Mouse (Mus musculus): Measurements from ENCODE around the gene Dhx58. TPM values are rescaled to one million over a fixed set of nuclear protein-coding genes. Genes with fewer than 3 reads are reported as not detected.
"Not testable (repeated sequence)": the region's sequence is repeated elsewhere in the genome, so short reads cannot be mapped to it uniquely, and the experiment has no call there.

Gene Dhx58
- total RNA-seq, 2 experiments from 2014 or later: 0.68 to 0.98 TPM

- intact Hi-C loops (cut with DNase I): no loop called here
- no peak for DNase-seq (ENCODE audit: low spot score)
Measured at GRCm38 (mm10) chr11:100671049-100671448, 33.0 kb downstream of the Dhx58 start.

DNA sequence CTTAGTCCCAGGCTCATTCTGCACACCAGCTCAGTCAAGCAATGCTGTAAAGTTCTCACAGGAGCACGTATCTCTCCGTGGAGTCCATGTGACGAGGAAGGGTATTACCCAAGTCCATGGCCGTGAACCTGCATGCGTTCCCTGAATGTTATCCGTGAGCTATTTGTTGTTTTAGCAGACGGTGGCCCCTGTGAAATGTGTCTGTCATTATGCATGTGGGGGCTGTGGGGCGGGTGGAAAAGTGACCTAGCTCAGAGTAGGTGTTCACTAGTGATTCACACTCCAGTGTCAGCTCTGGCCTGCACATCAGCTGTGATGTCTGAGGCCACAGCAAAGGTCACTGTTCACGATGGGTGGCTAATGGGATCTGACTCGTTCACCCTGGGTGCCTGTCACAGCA, 44.3 kb downstream of the Dhx58 start:
- DNase-seq (ENCODE audit: low spot score): no peak
- intact Hi-C loops (cut with DNase I): no loop called here

GRCm38 (mm10) chr11:100656458-100656857, 47.6 kb downstream of the Dhx58 start:
- no peak for DNase-seq (ENCODE audit: low spot score)
- intact Hi-C loops (cut with DNase I): no loop called here

DNA sequence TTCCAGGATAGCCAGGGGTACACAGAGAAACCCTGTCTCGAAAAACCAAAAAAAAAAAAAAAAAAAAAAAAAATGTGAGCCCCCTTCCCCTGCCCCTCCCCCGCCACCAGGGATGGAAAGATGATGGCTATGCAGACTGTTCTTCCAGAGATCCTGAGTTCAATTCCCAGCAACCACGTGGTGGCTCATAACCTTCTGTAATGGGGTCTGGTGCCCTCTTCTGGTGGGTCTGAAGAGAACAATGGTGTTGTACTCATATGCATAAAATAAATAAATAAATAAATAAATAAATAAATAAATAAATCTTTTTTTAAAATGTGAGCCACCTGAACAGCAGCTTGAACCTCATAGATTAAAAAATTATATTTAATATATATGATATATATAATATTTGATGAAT, 48.5 kb downstream of the Dhx58 start:
- intact Hi-C loops (cut with DNase I); DNase-seq (ENCODE audit: low spot score): not testable (repeated sequence)

- DNase-seq (ENCODE audit: low spot score): no peak
- intact Hi-C loops (cut with DNase I): no loop called here
Measured at GRCm38 (mm10) chr11:100651748-100652147, 52.3 kb downstream of the Dhx58 start.

DNA sequence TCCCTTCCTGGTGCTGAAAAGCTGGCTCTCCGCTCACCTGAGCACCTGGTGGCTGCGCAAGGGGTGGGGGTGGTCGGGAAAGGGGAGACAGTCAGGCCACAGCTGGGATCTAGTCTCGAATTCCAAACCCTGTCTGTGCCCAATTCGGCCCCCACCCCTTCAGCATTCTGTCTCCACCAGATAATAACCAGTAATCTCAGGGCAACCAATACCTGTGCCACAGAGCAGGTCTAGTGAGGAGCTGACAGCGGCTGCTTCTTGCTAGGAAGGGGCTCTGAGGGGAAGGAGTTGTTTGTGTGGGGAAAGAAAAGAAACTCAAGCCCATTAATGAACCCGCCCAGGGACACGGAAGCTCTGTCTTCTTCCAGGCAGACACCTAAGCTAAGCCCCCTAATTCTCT, 52.9 kb downstream of the Dhx58 start:
- intact Hi-C loops (cut with DNase I): no loop called here
- no peak for DNase-seq (ENCODE audit: low spot score)

- DNase-seq (ENCODE audit: low spot score): no peak
- intact Hi-C loops (cut with DNase I): no loop called here
Measured at GRCm38 (mm10) chr11:100648405-100648804, 55.7 kb downstream of the Dhx58 start.

DNA sequence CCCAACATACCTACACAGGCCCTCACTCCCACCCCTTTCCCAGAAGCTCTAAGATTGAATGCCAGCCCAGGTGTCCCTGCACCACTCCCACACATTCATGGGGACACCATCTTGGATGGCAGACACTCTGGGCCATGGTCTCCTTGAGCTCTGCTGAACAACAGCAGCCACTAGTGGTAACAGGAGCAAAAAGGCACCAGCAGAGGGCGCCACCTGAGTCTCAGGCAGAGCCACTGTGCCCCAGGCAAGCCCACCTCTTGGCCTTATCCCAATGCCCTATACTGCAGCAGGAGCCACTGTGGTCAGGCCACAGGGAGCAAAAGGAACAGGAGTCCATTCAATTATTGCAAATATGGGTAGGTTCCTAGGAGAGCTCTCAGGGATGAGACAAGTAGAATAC, 57.8 kb downstream of the Dhx58 start:
- intact Hi-C loops (cut with DNase I): no loop called here
- no peak for DNase-seq (ENCODE audit: low spot score)

Other genes with a start within 250 kb of the Dhx58 start
- 1 to 10 TPM; 7.9 to 9.0 TPM for gene Klhl11, start 231.5 kb downstream of the Dhx58 start, total RNA-seq (2021)
- gene Acly, start 176.3 kb downstream of the Dhx58 start, total RNA-seq (2021): 10 to 100 TPM; 31.6 to 41.6 TPM
- under 1 TPM; 0.20 to 0.31 TPM for gene Ttc25, start 158.7 kb downstream of the Dhx58 start, total RNA-seq (2021)
- gene Cnp, start 129.4 kb downstream of the Dhx58 start, total RNA-seq (2021): 1 to 10 TPM; 5.4 to 7.3 TPM
- 10 to 100 TPM; 57.3 to 58.0 TPM for gene Nkiras2, start 85.0 kb downstream of the Dhx58 start, total RNA-seq (2021)
- gene Dnajc7, start 84.1 kb downstream of the Dhx58 start, total RNA-seq (2021): 100 to 1,000 TPM; 121 to 124 TPM
- gene Zfp385c, start 11.8 kb downstream of the Dhx58 start, total RNA-seq (2021): under 1 TPM; 0.31 to 0.47 TPM
- 10 to 100 TPM; 12.3 to 13.6 TPM for gene Kat2a, start 8.2 kb upstream of the Dhx58 start, total RNA-seq (2021)
- gene Hspb9, start 9.6 kb upstream of the Dhx58 start, total RNA-seq (2021): not detected
- gene Rab5c, start 33.9 kb upstream of the Dhx58 start, total RNA-seq (2021): 10 to 100 TPM; 62.1 to 66.8 TPM
- not detected for gene Kcnh4, start 55.7 kb upstream of the Dhx58 start, total RNA-seq (2021)
- gene Hcrt, start 58.7 kb upstream of the Dhx58 start, total RNA-seq (2021): not detected
- gene Ghdc, start 66.7 kb upstream of the Dhx58 start, total RNA-seq (2021): 10 to 100 TPM in 1 of 2 experiments, 1 to 10 TPM in 1; 9.5 to 11.3 TPM
- gene Stat5b, start 146.5 kb upstream of the Dhx58 start, total RNA-seq (2021): 10 to 100 TPM; 67.6 to 68.9 TPM
- 10 to 100 TPM; 24.3 to 30.1 TPM for gene Stat5a, start 155.1 kb upstream of the Dhx58 start, total RNA-seq (2021)
- 100 to 1,000 TPM in 1 of 2 experiments, 10 to 100 TPM in 1; 91.3 to 119 TPM for gene Stat3, start 235.3 kb upstream of the Dhx58 start, total RNA-seq (2021)

Measured in heart, postnatal 25 days (tissue).